Mouse (Mus musculus): ENCODE results near the gene Cbwd1. TPM values are rescaled to one million over a fixed set of nuclear protein-coding genes. Genes with fewer than 3 reads are reported as not detected.

Cbwd1 gene
- polyA plus RNA-seq, 1 experiment from 2014 or later: 12.8 TPM

GRCm38 (mm10) chr19:24929041-24929440 is 32.4 kb downstream of the Cbwd1 start:
- no peaks in the 10 kb centered on the region for H3K4me1 ChIP-seq (replicated peaks; ENCODE audit: control insufficient read depth, insufficient read depth)
- H3K27me3 ChIP-seq (ENCODE audit: control insufficient read depth, insufficient read depth, low read length): no peaks in the 10 kb centered on the region
- H3K9ac ChIP-seq (ENCODE audit: low read length): no peak overlapping the region
- no peak overlapping the region for H3K4me3 ChIP-seq (ENCODE audit: low read depth, low read length)
- H3K36me3 ChIP-seq (ENCODE audit: control insufficient read depth, insufficient read depth, low read length): no peaks in the 10 kb centered on the region
- 59% methylated on average over 1 of the region's 1 CpGs for WGBS
- TF ChIP-seq CTCF (IDR thresholded peaks at IDR 0.05; ENCODE audit: low read depth) (no peak), EP300 (optimal IDR thresholded peaks at IDR 0.05) (no peak)
- no peak for ATAC-seq (ENCODE audit: low FRiP score, low TSS enrichment)
- no peak overlapping the region for H3K4me2 ChIP-seq (replicated peaks; ENCODE audit: low read depth)
- H3K27ac ChIP-seq (replicated peaks): no peak overlapping the region
- no peak for DNase-seq (ENCODE audit: low spot score)
- no peaks in the 10 kb centered on the region for H3K9me3 ChIP-seq (ENCODE audit: control insufficient read depth, low read length)

- 89% methylated on average over 5 of the region's 5 CpGs for WGBS
- no peaks in the 10 kb centered on the region for H3K27me3 ChIP-seq (ENCODE audit: control insufficient read depth, insufficient read depth, low read length)
- H3K36me3 ChIP-seq (ENCODE audit: control insufficient read depth, insufficient read depth, low read length): peaks cover 2% of the 10 kb centered on the region; the same call in 1 of the 2 replicates
- no peak overlapping the region for H3K4me3 ChIP-seq (ENCODE audit: low read depth, low read length)
- TF ChIP-seq EP300 (optimal IDR thresholded peaks at IDR 0.05) (no peak), CTCF (IDR thresholded peaks at IDR 0.05; ENCODE audit: low read depth) (no peak)
- no peaks in the 10 kb centered on the region for H3K9me3 ChIP-seq (ENCODE audit: control insufficient read depth, low read length)
- ATAC-seq (ENCODE audit: low FRiP score, low TSS enrichment) (no peak), DNase-seq (ENCODE audit: low spot score) (no peak)
- no peak overlapping the region for H3K27ac ChIP-seq (replicated peaks)
- no peak overlapping the region for H3K9ac ChIP-seq (ENCODE audit: low read length)
- H3K4me1 ChIP-seq (replicated peaks; ENCODE audit: control insufficient read depth, insufficient read depth): no peaks in the 10 kb centered on the region
- no peak overlapping the region for H3K4me2 ChIP-seq (replicated peaks; ENCODE audit: low read depth)
Measured at GRCm38 (mm10) chr19:24920866-24921265, 40.5 kb downstream of the Cbwd1 start.

GRCm38 (mm10) chr19:24908385-24909155 is 52.8 kb downstream of the Cbwd1 start:
- no peaks in the 10 kb centered on the region for H3K9me3 ChIP-seq (ENCODE audit: control insufficient read depth, low read length)
- no peaks in the 10 kb centered on the region for H3K4me1 ChIP-seq (replicated peaks; ENCODE audit: control insufficient read depth, insufficient read depth)
- no peak for TF ChIP-seq EP300 (optimal IDR thresholded peaks at IDR 0.05)
- TF ChIP-seq CTCF (IDR thresholded peaks at IDR 0.05; ENCODE audit: low read depth): no peak
- no peak overlapping the region for H3K4me3 ChIP-seq (ENCODE audit: low read depth, low read length)
- H3K27me3 ChIP-seq (ENCODE audit: control insufficient read depth, insufficient read depth, low read length): no peaks in the 10 kb centered on the region
- no peak overlapping the region for H3K4me2 ChIP-seq (replicated peaks; ENCODE audit: low read depth)
- H3K9ac ChIP-seq (ENCODE audit: low read length): no peak overlapping the region
- H3K27ac ChIP-seq (replicated peaks): no peak overlapping the region
- no peaks in the 10 kb centered on the region for H3K36me3 ChIP-seq (ENCODE audit: control insufficient read depth, insufficient read depth, low read length)
- no peak for DNase-seq (ENCODE audit: low spot score)
- ATAC-seq (ENCODE audit: low FRiP score, low TSS enrichment): no peak
- WGBS: 85% methylated on average over 3 of the region's 3 CpGs

GRCm38 (mm10) chr19:24907655-24908054 is 53.8 kb downstream of the Cbwd1 start:
- Histone ChIP-seq H3K9me3 (ENCODE audit: control insufficient read depth, low read length) (no peaks in the 10 kb centered on the region), H3K4me3 (ENCODE audit: low read depth, low read length) (no peak overlapping the region), H3K27me3 (ENCODE audit: control insufficient read depth, insufficient read depth, low read length) (peaks cover 5% of the 10 kb centered on the region; the same call in 1 of the 2 replicates), H3K27ac (replicated peaks) (no peak overlapping the region), H3K36me3 (ENCODE audit: control insufficient read depth, insufficient read depth, low read length) (no peaks in the 10 kb centered on the region), H3K9ac (ENCODE audit: low read length) (no peak overlapping the region), H3K4me1 (replicated peaks; ENCODE audit: control insufficient read depth, insufficient read depth) (no peaks in the 10 kb centered on the region), H3K4me2 (replicated peaks; ENCODE audit: low read depth) (no peak overlapping the region)
- no peak for ATAC-seq (ENCODE audit: low FRiP score, low TSS enrichment)
- DNase-seq (ENCODE audit: low spot score): no peak
- TF ChIP-seq CTCF (IDR thresholded peaks at IDR 0.05; ENCODE audit: low read depth) (no peak), EP300 (optimal IDR thresholded peaks at IDR 0.05) (no peak)
- 70% methylated on average over 3 of the region's 6 CpGs for WGBS

- no peak overlapping the region for H3K4me2 ChIP-seq (replicated peaks; ENCODE audit: low read depth)
- peaks cover 20% of the 10 kb centered on the region for H3K27me3 ChIP-seq (ENCODE audit: control insufficient read depth, insufficient read depth, low read length)
- H3K9me3 ChIP-seq (ENCODE audit: control insufficient read depth, low read length): no peaks in the 10 kb centered on the region
- H3K4me3 ChIP-seq (ENCODE audit: low read depth, low read length): no peak overlapping the region
- H3K4me1 ChIP-seq (replicated peaks; ENCODE audit: control insufficient read depth, insufficient read depth): no peaks in the 10 kb centered on the region
- TF ChIP-seq CTCF (IDR thresholded peaks at IDR 0.05; ENCODE audit: low read depth): no peak
- TF ChIP-seq EP300 (optimal IDR thresholded peaks at IDR 0.05): no peak
- DNase-seq (ENCODE audit: low spot score) (no peak), ATAC-seq (ENCODE audit: low FRiP score, low TSS enrichment) (no peak)
- H3K27ac ChIP-seq (replicated peaks): no peak overlapping the region
- no peak overlapping the region for H3K9ac ChIP-seq (ENCODE audit: low read length)
- H3K36me3 ChIP-seq (ENCODE audit: control insufficient read depth, insufficient read depth, low read length): no peaks in the 10 kb centered on the region
- 51% methylated on average over 2 of the region's 2 CpGs for WGBS
Measured at GRCm38 (mm10) chr19:24902821-24903220, 58.6 kb downstream of the Cbwd1 start.

- Histone ChIP-seq H3K27ac (replicated peaks) (no peak overlapping the region), H3K4me1 (replicated peaks; ENCODE audit: control insufficient read depth, insufficient read depth) (no peaks in the 10 kb centered on the region), H3K9ac (ENCODE audit: low read length) (no peak overlapping the region), H3K9me3 (ENCODE audit: control insufficient read depth, low read length) (no peaks in the 10 kb centered on the region), H3K4me2 (replicated peaks; ENCODE audit: low read depth) (no peak overlapping the region), H3K4me3 (ENCODE audit: low read depth, low read length) (no peak overlapping the region), H3K36me3 (ENCODE audit: control insufficient read depth, insufficient read depth, low read length) (no peaks in the 10 kb centered on the region), H3K27me3 (ENCODE audit: control insufficient read depth, insufficient read depth, low read length) (peaks cover 20% of the 10 kb centered on the region)
- TF ChIP-seq EP300 (optimal IDR thresholded peaks at IDR 0.05): no peak
- TF ChIP-seq CTCF (IDR thresholded peaks at IDR 0.05; ENCODE audit: low read depth): 0 out of 2 replicates have a peak, but pooled peaks have one; percentile 3
- 11% methylated on average over 2 of the region's 2 CpGs for WGBS
- ATAC-seq (ENCODE audit: low FRiP score, low TSS enrichment): no peak
- DNase-seq (ENCODE audit: low spot score): no peak
Measured at GRCm38 (mm10) chr19:24902256-24902655, 59.2 kb downstream of the Cbwd1 start.

Measured in stomach, postnatal 0 days (tissue).